Mouse (Mus musculus) cerebellum, adult 11 months (tissue): ENCODE data around the gene Ddx19b.
"Not testable (repeated sequence)": the region's sequence is repeated elsewhere in the genome, so short reads cannot be mapped to it uniquely, and the experiment has no call there.

Experiments used
- DNase-seq: peaks from one replicate; pipeline ENCODE4 v3.0.0; 2022

The Ddx19b gene

GRCm38 (mm10) chr8:110959906-110960305, 71.6 kb downstream of the Ddx19b start:
- peak; percentile 90 for DNase-seq

- DNase-seq, result peak; percentile 85
Observed at GRCm38 (mm10) chr8:110959071-110959780, 72.3 kb downstream of the Ddx19b start.

- DNase-seq, result not testable (repeated sequence)
Observed at GRCm38 (mm10) chr8:110958553-110958952, 73.0 kb downstream of the Ddx19b start.

- peak; percentile 53 for DNase-seq
Observed at GRCm38 (mm10) chr8:110958135-110958534, 73.4 kb downstream of the Ddx19b start.

DNA sequence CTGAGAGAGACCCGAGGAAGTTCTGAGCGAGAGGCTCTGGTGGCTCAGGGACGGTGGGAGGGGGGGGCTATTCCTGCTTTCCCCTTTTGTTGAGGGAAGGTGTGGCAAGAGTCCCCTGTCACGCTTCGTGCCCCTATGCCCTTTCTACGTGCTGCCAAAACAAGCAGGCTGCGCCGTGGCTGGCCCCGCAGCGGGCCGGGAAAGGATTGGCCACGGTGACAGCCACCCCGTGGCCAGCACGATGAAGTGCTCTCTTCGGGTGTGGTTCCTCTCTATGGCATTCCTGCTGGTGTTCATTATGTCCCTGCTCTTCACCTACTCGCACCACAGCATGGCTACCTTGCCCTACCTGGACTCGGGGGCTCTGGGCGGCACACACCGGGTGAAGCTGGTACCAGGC, 74.1 kb downstream of the Ddx19b start:
- peak; percentile 76 for DNase-seq

GRCm38 (mm10) chr8:110956619-110957450, 74.7 kb downstream of the Ddx19b start:
- peak; percentile 68 for DNase-seq

GRCm38 (mm10) chr8:110954776-110955175, 76.8 kb downstream of the Ddx19b start:
- DNase-seq, result no peak
